Mouse (Mus musculus) gastrocnemius, postnatal 14 days (tissue): ENCODE data around the gene Rilpl1. TPM values are rescaled to one million over a fixed set of nuclear protein-coding genes. Genes with fewer than 3 reads are reported as not detected.
"Not testable (repeated sequence)": the region's sequence is repeated elsewhere in the genome, so short reads cannot be mapped to it uniquely, and the experiment has no call there.

ENCODE experiments used
- DNase-seq: peaks from one replicate; pipeline ENCODE4 v3.0.0; 2021; ENCODE audit warnings: mixed read lengths
- intact Hi-C: fragments of 180-260 bp; cut with DNase I; formaldehyde crosslinking; loops from one replicate; pipeline ENCODE4 v1.15.1; 2025; ENCODE audit warnings: low total_unique reads
- long read RNA-seq, 2 experiments: library from polyadenylated mRNA; stranded (forward); transcript quantifications; one replicate each; pipeline ENCODE4 v2.0.0; 2021
- total RNA-seq, 2 experiments: library from RNA; stranded (reverse); gene quantifications; 2 replicates each; pipeline ENCODE4 v1.2.3; 2021

Rilpl1 gene
- 10 to 100 TPM; 61.8 to 96.0 TPM for total RNA-seq
- long read RNA-seq, experiment 1, transcript Rilpl1-201 (7 exons, 2,249 nt) = major isoform, 15 of 137 reads
- long read RNA-seq, experiment 1, partial matches to known transcripts = 8 of 137 reads
- long read RNA-seq, experiment 1, other reads (novel, unspliced or antisense) = 113 of 137 reads
- long read RNA-seq, experiment 2, transcript Rilpl1-201 (7 exons, 2,249 nt) = major isoform, 8 of 137 reads
- long read RNA-seq, experiment 2, partial matches to known transcripts = 3 of 137 reads
- long read RNA-seq, experiment 2, other reads (novel, unspliced or antisense) = 126 of 137 reads

- intact Hi-C loops = no loop called here
- DNase-seq = peak; percentile 89
Measured at GRCm38 (mm10) chr5:124530655-124531582, at the start of gene Rilpl1. Gene Rilpl1 (minus strand): TSS chr5:124531391.

- peak; percentile 93 for DNase-seq
- intact Hi-C loops = no loop called here
Measured at GRCm38 (mm10) chr5:124578633-124579317, 47.6 kb upstream of the Rilpl1 start, which contains the start of the genes Eif2b1 and Gtf2h3. Gene Eif2b1 (minus strand): TSS chr5:124579131. Gene Gtf2h3 (plus strand): TSS chr5:124579140.

- no peak for DNase-seq
- intact Hi-C loops = no loop called here
Measured at GRCm38 (mm10) chr5:124575467-124575866, 44.3 kb upstream of the Rilpl1 start.

- DNase-seq = no peak
- intact Hi-C loops = no loop called here
Measured at GRCm38 (mm10) chr5:124571068-124571467, 39.9 kb upstream of the Rilpl1 start.

GRCm38 (mm10) chr5:124555145-124555544 is 24.0 kb upstream of the Rilpl1 start:
- intact Hi-C loops = no loop called here
- no peak for DNase-seq

GRCm38 (mm10) chr5:124553607-124554006 is 22.4 kb upstream of the Rilpl1 start:
- intact Hi-C loops = loop anchor here (5.0 kb wide), 1 partner anchor 121 kb away; no protein-coding TSS in a partner anchor
- no peak for DNase-seq

- intact Hi-C loops = loop anchor here (5.0 kb wide), 1 partner anchor 120 kb away; no protein-coding TSS in a partner anchor
- DNase-seq = peak; percentile 89
Measured at GRCm38 (mm10) chr5:124552558-124553307, 21.5 kb upstream of the Rilpl1 start, which contains the start of gene Ddx55. Gene Ddx55 (plus strand): TSS chr5:124552864.

- intact Hi-C loops = loop anchor here (5.0 kb wide), 1 partner anchor 120 kb away; no protein-coding TSS in a partner anchor
- no peak for DNase-seq
Measured at GRCm38 (mm10) chr5:124552094-124552472, 20.9 kb upstream of the Rilpl1 start.

- intact Hi-C loops = loop anchor here (5.0 kb wide), 1 partner anchor 119 kb away; no protein-coding TSS in a partner anchor
- not testable (repeated sequence) for DNase-seq
Measured at GRCm38 (mm10) chr5:124551349-124552093, 20.3 kb upstream of the Rilpl1 start.

GRCm38 (mm10) chr5:124550737-124551136 is 19.5 kb upstream of the Rilpl1 start:
- intact Hi-C loops = loop anchor here (5.0 kb wide), 1 partner anchor 118 kb away; no protein-coding TSS in a partner anchor
- not testable (repeated sequence) for DNase-seq

- DNase-seq = no peak
- intact Hi-C loops = loop anchor here (5.0 kb wide), 1 partner anchor 114 kb away; the partner anchor contains the start of gene Sbno1
Measured at GRCm38 (mm10) chr5:124541602-124541973, 10.4 kb upstream of the Rilpl1 start.

GRCm38 (mm10) chr5:124540905-124541601 is 9.9 kb upstream of the Rilpl1 start:
- peak; percentile 83 for DNase-seq
- intact Hi-C loops = loop anchor here (5.0 kb wide), 1 partner anchor 114 kb away; the partner anchor contains the start of gene Sbno1

- peak; percentile 96 for DNase-seq
- intact Hi-C loops = loop anchor here (5.0 kb wide), 1 partner anchor 113 kb away; the partner anchor contains the start of gene Sbno1
Measured at GRCm38 (mm10) chr5:124540383-124540786, 9.2 kb upstream of the Rilpl1 start, which contains the start of gene Tmed2. Gene Tmed2 (plus strand): TSS chr5:124540695.

- intact Hi-C loops = loop anchor here (5.0 kb wide), 2 partner anchors 103 to 113 kb away; partner anchors contain the start of genes Kmt5a and Sbno1
Measured at GRCm38 (mm10) chr5:124539905-124540304, 8.7 kb upstream of the Rilpl1 start.

GRCm38 (mm10) chr5:124538813-124539792 is 7.9 kb upstream of the Rilpl1 start:
- intact Hi-C loops = loop anchor here (5.0 kb wide), 1 partner anchor 102 kb away; the partner anchor contains the start of gene Kmt5a
- DNase-seq = no peak

More at GRCm38 (mm10) chr5:124539905-124540304, 8.7 kb upstream of the Rilpl1 start:
- DNase-seq = no peak

GRCm38 (mm10) chr5:124536776-124537175 is 5.6 kb upstream of the Rilpl1 start:
- intact Hi-C loops = loop anchor here (5.0 kb wide), 1 partner anchor 99 kb away; the partner anchor contains the start of gene Kmt5a
- DNase-seq = peak; percentile 47
